Mouse (Mus musculus) adrenal gland, postnatal 36 days (tissue): ENCODE data around the gene Klf15. TPM values are rescaled to one million over a fixed set of nuclear protein-coding genes. Genes with fewer than 3 reads are reported as not detected.

ENCODE experiments used
- total RNA-seq, 2 experiments: library from RNA; stranded (reverse); gene quantifications; 2 replicates each; pipeline ENCODE4 v1.2.3; 2021

Klf15 gene
- total RNA-seq, 2 experiments from 2014 or later: 31.8 to 35.7 TPM

Other genes starting within 250 kb of the Klf15 start
- not detected for gene Vmn1r53, start 238.1 kb upstream of the Klf15 start, total RNA-seq
- not detected for gene Vmn1r54, start 216.3 kb upstream of the Klf15 start, total RNA-seq
- gene BC048671, start 161.4 kb upstream of the Klf15 start, total RNA-seq: not detected
- under 1 TPM in 1 of 2 experiments, not detected in 1; 0.17 TPM for gene Chst13, start 137.4 kb upstream of the Klf15 start, total RNA-seq
- under 1 TPM; 0.20 to 0.53 TPM for gene Uroc1, start 129.3 kb upstream of the Klf15 start, total RNA-seq
- 10 to 100 TPM; 25.1 to 33.2 TPM for gene Zxdc, start 93.1 kb upstream of the Klf15 start, total RNA-seq
- gene Cfap100, start 33.8 kb upstream of the Klf15 start, total RNA-seq: 1 to 10 TPM in 1 of 2 experiments, under 1 TPM in 1; 0.46 to 1.2 TPM
- 100 to 1,000 TPM; 136 to 172 TPM for gene Aldh1l1, start 23.9 kb downstream of the Klf15 start, total RNA-seq
- 10 to 100 TPM; 25.5 to 70.3 TPM for gene Slc41a3, start 142.1 kb downstream of the Klf15 start, total RNA-seq